Mouse (Mus musculus) brain, embryonic 14.5 days (tissue): ENCODE results near the gene Hspb9.

ENCODE experiments used
- CTCF ChIP-seq: fragments of 200-500 bp; IDR thresholded peaks from 2 replicates; pipeline ENCODE4 v1.5.1; 2012; ENCODE audit warnings: inconsistent platforms, mild to moderate bottlenecking, moderate library complexity, borderline replicate concordance; ENCODE audit not compliant: insufficient read depth, insufficient read length; ENCODE audit errors: extremely low read depth
- POLR2A ChIP-seq: fragments of 200-500 bp; IDR thresholded peaks from 2 replicates; pipeline ENCODE4 v1.6.1; 2012; ENCODE audit warnings: mild to moderate bottlenecking, inconsistent platforms, borderline replicate concordance; ENCODE audit not compliant: poor library complexity, insufficient read depth, insufficient read length, severe bottlenecking; ENCODE audit errors: extremely low read depth

GRCm38 (mm10) chr11:100713174-100713573 lies 476 bp upstream of the Hspb9 start:
- TF ChIP-seq POLR2A (no peak), CTCF (no peak)
